Mouse (Mus musculus) neutrophil, adult 5-6 weeks (primary cell): ENCODE results near the gene Hoxb7. TPM values are rescaled to one million over a fixed set of nuclear protein-coding genes. Genes with fewer than 3 reads are reported as not detected.

Experiments
- ATAC-seq: fragments of 151-379, 151-347 bp; 2 replicates; pipeline ENCODE4 v1.8.0; 2017; ENCODE audit warnings: mild to moderate bottlenecking, moderate TSS enrichment; ENCODE audit not compliant: insufficient number of reproducible peaks, poor library complexity, low FRiP score, severe bottlenecking; ENCODE audit errors: extremely low read depth
- total RNA-seq: library from RNA; stranded (forward); fragments of 200-1000 nt; gene quantifications from 2 replicates; pipeline ENCODE4 v1.2.3, GENCODE M21; 2017

The Hoxb7 gene
- total RNA-seq, 1 experiment from 2014 or later: not detected

DNA sequence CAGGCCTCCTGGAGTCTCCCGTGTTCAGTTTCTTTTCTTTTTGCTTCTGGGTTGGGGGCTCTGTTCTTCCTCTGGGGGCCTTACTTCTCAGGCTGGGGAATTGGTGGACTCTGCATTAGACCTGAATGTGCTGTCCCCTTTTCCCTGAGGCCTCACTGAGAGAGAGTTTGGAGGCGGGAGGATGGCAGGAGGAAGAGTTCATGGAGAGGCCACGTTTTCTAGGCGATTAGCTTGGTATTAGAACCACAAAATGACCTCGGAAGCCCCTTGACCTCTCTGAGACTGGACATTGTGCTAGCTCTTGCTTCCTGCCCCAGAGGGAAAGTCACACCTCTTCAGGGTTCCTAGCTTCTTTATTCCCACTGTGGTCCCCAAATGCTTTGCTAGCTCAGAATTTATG is 37.7 kb downstream of the Hoxb7 start:
- no peak for ATAC-seq

DNA sequence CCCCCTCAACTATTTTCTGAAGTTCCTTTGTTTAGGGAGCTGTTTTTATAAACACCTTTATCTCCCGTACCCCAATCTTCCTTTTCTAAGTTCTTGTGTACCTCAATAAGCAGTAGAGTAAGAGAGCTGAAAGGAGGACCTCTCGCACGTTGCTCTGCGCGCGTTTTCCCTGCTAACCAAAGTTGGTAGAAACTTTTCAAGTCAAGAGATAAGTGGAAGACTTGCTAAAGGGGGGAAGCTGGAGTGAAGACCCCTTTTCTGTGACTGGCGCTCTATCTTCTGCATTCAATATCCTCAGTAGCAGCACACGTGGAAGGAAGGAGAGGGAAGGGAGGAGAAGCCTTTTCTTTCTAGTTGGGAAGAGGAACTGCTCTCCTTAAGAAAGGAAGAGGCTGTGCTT is 38.5 kb downstream of the Hoxb7 start:
- ATAC-seq: no peak

DNA sequence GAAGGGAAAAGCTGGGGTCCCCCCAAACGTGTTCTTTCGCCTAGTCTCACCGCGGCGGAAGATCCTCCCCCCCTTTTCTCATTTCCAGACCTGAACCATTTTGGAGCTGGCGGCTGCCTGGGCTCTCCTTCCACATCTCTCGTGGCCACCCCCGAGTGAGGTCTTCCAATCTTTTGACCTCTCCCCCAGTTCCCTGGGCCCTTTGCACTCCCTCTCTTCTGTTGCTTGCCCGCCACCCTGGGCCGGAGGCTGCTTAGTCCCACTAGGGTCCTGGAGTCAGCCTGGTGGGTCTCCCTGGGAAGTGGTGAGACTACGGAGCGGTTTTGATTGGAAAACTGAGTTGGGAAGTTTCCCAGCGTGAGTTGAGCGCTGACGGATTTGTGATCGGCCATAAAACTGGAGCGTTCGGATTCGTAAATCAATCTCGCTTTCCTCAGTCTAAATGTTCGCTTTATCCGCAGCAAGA is 39.4 kb downstream of the Hoxb7 start:
- no peak for ATAC-seq

DNA sequence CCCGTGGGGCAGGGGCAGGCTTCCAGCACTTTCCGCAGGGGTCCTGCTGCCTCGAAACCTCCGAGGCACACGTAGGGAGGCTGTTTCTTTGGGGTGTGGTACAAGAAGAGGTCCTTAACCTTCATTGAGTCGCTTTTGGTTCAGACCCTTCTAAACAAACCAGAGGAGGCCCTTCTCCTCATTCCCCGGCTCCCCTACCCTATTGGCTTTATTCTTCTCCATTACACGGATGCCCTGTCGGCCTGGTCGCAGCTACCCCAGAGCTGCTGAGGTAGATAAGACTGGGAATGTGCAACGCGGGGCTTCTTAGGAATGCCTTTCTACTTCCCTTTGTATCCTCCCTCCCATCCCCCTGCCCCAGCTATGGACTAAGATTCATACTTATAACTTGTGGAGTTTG is 40.3 kb downstream of the Hoxb7 start:
- ATAC-seq: no peak

DNA sequence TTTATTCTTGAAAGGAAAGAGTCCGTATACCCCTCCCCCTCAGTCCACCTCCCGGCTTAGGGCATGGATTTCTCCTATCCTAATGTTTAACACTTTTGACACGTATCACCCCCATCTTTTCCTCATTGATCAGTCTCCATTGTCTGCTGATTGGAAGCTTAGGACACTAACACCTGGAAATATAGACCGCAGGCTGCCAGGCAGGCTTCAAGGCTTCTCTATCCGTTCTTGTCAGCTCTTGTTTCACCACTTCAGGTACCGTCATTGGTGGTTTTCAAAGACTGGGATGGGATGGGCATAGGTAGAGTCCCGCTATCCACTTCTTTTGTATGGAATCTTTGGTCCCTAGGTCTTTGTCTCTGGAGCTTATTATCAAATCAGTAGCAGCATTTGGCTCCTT is 40.7 kb downstream of the Hoxb7 start:
- no peak for ATAC-seq

DNA sequence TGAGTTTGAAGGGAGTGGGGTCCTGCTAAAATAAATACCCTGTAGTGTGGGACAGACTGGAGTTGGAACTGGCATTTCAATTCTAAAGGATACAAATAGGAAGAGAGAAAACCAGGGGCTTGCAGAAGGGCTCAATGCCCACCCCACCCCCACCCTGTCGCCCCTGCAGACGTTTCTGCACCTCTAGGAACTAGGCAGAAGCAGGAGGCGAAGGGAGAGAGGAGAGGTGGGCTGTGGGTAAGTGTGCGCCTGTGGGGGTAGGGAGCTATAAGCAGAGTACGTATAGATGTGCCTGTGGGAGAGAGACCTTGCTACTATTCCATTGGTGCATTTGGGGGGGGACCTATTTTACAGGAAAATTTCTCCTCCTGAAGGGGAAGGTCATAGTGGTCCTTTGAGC is 41.3 kb downstream of the Hoxb7 start:
- ATAC-seq: no peak

DNA sequence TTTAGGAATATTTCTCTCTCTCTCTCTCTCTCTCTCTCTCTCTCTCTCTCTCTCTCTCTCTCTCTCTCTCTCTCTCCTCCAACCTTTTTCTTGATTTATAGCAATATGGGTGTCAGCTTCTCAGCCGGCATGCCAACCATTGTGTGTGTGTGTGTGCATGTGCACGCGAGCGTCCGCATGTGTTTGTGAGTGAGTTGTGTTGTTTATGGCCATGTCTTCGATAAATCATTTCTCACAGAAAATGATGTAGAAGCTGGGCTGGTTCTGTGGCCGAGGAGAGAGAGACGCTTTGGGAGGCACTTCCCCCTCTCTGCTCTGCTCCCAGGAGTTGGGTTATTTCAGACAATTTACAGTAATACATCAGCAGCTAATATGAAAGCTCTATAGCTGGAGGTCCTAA is 42.2 kb downstream of the Hoxb7 start:
- ATAC-seq: no peak

DNA sequence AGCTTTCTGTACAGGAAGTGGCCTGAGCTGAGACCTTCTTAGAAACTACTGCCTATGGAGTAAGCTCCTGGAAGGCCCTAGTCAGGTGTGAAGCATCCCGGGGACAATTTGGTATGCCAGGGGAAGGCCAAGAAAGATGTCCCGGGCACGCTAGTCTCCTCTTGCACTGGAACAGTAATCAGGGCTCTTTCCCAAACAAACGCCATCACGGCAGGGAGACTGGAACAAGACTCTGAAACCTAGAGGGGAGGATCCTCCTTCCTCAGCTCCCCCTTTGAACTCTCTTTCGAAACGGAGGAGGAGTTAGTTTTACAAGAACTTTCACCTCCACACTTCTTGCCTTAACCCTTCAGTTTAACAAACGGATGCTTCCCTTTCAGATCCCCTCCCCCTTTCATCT is 45.7 kb downstream of the Hoxb7 start:
- ATAC-seq: no peak

DNA sequence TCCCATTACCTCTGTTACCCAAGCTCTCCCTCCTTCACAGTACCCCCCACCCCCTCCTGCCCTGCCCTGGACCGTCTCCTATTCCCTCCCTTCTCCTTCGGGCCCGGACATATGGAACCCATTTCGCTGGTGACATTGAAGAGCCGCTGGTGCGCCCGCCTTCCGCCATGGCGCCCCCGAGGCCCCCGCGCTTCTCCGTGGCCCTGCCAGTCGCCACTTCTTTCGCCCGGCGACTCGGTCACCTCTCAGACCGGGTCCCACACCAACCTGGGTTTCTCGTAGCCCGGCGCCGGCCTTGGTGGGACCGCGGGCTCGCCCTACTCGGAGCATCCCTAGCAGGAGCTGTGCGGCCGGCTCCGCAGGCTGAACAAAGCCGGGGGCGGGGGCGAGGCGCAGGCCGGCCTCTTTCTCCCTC is 46.2 kb downstream of the Hoxb7 start:
- ATAC-seq: no peak

DNA sequence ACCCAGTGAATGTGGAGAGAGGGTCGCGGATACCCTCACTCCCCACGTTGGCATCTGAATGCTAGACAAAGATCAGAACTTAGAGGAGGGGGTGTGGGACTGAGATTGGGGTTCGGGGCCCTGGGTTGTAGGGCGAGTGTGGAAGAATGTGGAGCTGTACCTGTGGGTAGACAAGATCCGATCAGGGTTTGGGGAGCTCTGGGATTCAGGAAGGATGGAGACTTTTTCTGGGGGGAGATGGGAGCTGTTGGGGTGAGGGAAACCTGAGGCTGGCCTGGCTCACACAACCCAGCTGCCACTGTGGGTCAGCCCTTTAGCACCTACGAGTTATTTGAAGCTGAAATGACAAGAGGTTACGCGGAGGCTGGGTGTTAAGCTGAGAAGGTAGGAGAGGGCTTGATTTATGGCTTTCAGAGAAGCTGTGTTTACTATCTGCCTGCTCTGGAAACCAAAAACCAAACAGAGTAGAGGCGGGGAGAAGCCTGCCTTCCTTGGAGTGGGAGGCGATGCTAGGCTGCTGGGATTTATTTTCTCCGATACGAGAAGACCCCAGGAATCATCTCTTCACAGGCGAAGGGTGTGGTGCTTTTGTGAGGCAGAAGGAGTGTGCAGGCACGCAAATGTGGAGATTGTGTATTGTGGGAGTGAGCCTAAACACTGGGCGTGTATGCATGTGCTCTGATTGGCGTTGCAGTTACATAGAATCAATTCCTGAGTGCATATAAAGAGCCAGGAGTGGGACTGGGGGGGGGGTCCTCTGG is 47.0 kb downstream of the Hoxb7 start:
- ATAC-seq: no peak

DNA sequence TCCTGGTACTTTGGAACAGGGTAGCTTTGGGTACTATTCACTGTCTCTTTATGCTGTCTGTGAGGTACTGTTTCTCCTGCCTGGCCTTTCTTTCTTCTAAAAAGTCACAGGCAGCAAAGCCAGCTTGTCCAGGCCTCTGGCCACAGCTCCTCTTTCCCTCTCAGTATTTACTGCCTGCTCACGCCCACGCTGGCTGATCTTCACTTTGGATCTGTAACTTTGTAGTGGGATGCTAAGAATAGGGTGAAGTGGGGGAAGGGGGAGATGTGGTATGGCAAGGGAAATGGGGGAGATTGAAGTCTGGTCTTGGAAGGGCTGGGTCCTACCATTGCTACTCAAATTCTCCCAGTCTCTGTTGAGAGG is 47.6 kb downstream of the Hoxb7 start:
- ATAC-seq: no peak

DNA sequence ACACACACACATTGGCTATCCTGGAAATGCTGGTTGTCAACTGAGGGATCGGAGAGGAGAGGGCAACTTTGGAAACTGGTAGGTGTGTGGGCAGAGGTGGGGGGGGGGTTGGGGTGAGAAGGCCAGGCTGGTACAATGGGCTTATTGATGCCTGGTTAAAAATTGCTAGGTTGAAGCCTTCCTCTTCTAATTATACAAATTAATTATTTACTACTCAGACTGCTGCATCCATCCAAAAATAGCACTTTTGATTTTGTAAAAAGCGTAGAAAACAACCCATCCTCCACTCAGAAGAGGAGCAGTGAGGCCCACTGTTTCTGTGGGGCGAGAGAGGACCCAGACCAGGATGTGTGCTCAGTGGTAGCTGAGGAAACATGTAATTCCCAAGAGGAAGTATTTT is 48.6 kb downstream of the Hoxb7 start:
- ATAC-seq: no peak

DNA sequence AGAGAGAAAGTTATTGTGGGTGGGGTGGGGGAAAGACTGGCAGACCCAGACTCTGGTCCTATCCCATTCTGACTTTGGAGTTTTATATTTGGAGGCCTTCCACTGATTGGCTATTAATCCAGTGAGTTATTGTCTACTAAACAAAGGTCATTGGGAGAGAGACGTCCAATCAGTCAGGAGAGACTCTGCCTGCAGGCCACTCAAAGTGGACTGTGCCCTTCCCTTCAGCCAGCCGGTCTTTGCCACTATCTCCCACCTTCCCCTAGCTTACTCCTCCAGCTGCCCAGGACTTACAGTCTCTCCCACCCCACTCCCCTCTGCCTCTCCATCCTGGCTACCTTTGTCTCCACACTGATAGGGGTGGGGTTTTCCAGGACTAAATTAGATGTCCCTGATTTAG is 50.2 kb downstream of the Hoxb7 start:
- no peak for ATAC-seq

DNA sequence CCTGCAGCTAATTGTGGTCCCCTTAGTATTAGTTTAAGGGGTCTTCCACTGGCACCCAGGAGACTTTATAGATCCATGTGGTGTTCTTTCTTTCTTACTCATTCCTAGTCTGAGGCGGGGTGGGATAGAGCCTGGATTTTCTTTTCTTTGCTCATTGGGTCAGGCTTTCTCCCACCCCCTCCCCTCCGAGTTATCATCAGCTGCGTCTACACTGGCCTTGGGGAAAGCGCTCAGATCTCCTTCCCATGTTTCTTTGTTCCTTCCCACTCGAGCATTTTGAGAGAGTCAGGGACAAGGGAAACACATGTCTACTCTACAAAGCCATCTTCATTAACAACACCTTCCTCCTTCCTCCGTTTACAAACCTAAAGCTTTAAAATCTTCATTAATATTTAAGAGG is 50.6 kb downstream of the Hoxb7 start:
- no peak for ATAC-seq

DNA sequence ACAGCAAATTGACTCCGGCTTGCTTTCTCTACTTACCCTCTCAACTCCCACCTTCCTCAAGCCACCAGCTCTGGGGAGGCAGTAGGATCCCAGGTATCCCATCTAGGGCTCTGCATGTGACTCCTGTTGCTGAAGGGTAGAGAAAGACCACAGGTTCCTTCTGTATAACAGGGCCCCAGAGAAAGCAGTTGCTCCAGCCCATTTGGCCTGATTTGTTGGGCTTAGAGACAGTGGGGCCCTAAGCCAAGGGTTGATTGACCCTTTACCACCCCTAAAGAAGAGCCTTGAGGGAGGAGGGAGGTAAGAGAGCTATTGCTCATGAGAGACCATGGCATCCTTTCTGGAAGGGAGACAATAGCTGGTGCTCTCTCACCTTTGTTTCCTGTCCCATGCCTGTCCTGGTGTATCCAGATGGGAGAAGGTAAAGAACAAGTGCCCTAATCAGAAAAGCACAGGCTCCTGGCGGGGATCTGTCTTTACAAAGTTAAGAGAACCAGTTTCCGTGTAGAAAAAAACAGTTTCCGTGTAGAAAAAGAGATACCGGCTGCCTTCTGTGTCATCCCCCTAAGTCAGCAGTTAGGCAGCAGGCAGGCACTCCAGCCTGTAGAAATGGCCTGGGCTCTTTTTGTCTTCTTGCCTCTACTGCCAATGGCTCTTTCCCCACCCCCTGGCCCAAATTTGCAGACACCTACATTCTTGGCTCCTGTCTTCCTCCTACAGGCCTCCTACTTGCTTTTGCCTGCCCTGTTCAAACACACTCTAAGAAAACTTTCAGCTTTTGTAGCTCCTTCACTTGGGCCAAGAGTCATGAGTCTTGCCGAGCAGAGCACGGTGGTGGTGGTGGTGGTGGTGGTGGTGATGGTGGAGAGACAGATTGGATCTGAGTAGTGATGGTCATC is 52.8 kb downstream of the Hoxb7 start:
- ATAC-seq: no peak

Other genes with a start within 250 kb of the Hoxb7 start
- gene Ube2z, start 221.2 kb upstream of the Hoxb7 start, total RNA-seq: 31.0 and 34.1 TPM in 2 replicates
- 7.6 and 10.8 TPM in 2 replicates for gene Atp5g1, start 211.0 kb upstream of the Hoxb7 start, total RNA-seq
- not detected in 2 replicates for gene Calcoco2, start 174.7 kb upstream of the Hoxb7 start, total RNA-seq
- gene Ttll6, start 152.8 kb upstream of the Hoxb7 start, total RNA-seq: not detected in 2 replicates
- not detected in 2 replicates for gene Hoxb13, start 92.3 kb upstream of the Hoxb7 start, total RNA-seq
- not detected in 2 replicates for gene Hoxb9, start 15.2 kb upstream of the Hoxb7 start, total RNA-seq
- not detected in 2 replicates for gene Hoxb8, start 4.7 kb upstream of the Hoxb7 start, total RNA-seq
- gene Hoxb6, start 5.9 kb downstream of the Hoxb7 start, total RNA-seq: not detected in 2 replicates
- 0.25 TPM in 1 of 2 replicates, not detected in the other for gene Hoxb5, start 16.7 kb downstream of the Hoxb7 start, total RNA-seq
- gene Hoxb4, start 31.6 kb downstream of the Hoxb7 start, total RNA-seq: 2.0 and 4.2 TPM in 2 replicates
- gene Hoxb3, start 36.7 kb downstream of the Hoxb7 start, total RNA-seq: 0.70 and 0.86 TPM in 2 replicates
- 0.12 TPM in 1 of 2 replicates, not detected in the other for gene Hoxb2, start 63.9 kb downstream of the Hoxb7 start, total RNA-seq
- not detected in 2 replicates for gene Hoxb1, start 79.1 kb downstream of the Hoxb7 start, total RNA-seq
- gene Skap1, start 178.0 kb downstream of the Hoxb7 start, total RNA-seq: 29.5 and 33.1 TPM in 2 replicates